Mouse (Mus musculus) limb, embryonic 11.5 days (tissue): ENCODE results near the gene Hist1h2ah. TPM values are rescaled to one million over a fixed set of nuclear protein-coding genes. Genes with fewer than 3 reads are reported as not detected.
"Not testable (repeated sequence)": the region's sequence is repeated elsewhere in the genome, so short reads cannot be mapped to it uniquely, and the experiment has no call there.

Source experiments
- ATAC-seq: fragments of 200-750 bp; cut with Nextera tagmentation; 2 replicates; pipeline ENCODE4 v1.8.0; 2017; ENCODE audit warnings: low read depth; ENCODE audit not compliant: insufficient number of reproducible peaks, low FRiP score, low TSS enrichment
- DNase-seq: peaks from one replicate; pipeline ENCODE4 v3.0.0-alpha.2; 2015; ENCODE audit warnings: low spot score
- H3K27ac ChIP-seq: fragments of 300-500 bp; sonication (generic); replicated peaks from 2 replicates; pipeline ENCODE4 v1.5.1; 2014; ENCODE audit warnings: low read depth, mild to moderate bottlenecking, low read length
- H3K27me3 ChIP-seq: fragments of 300-500 bp; sonication (generic); 2 replicates; pipeline ENCODE4 v1.6.1; 2014; ENCODE audit warnings: mild to moderate bottlenecking, low read length, mixed read lengths; ENCODE audit not compliant: control insufficient read depth, insufficient read depth
- H3K36me3 ChIP-seq: fragments of 300-500 bp; sonication (generic); 2 replicates; pipeline ENCODE4 v1.6.1; 2014; ENCODE audit warnings: mild to moderate bottlenecking, low read length, moderate library complexity, mixed read lengths; ENCODE audit not compliant: control insufficient read depth, insufficient read depth
- H3K4me1 ChIP-seq: fragments of 300-500 bp; sonication (generic); 2 replicates; pipeline ENCODE4 v1.6.1; 2014; ENCODE audit warnings: low read length, mixed read lengths; ENCODE audit not compliant: control insufficient read depth, insufficient read depth
- H3K4me2 ChIP-seq: fragments of 300-500 bp; sonication (generic); 2 replicates; pipeline ENCODE4 v1.6.1; 2014; ENCODE audit warnings: low read depth, mild to moderate bottlenecking, moderate library complexity; ENCODE audit not compliant: severe bottlenecking
- H3K4me3 ChIP-seq: fragments of 300-500 bp; sonication (generic); 2 replicates; pipeline ENCODE4 v1.5.1; 2014; ENCODE audit warnings: low read depth, low read length
- H3K9ac ChIP-seq: fragments of 300-500 bp; sonication (generic); 2 replicates; pipeline ENCODE4 v1.6.1; 2014; ENCODE audit warnings: mild to moderate bottlenecking, low read length
- H3K9me3 ChIP-seq: fragments of 300-500 bp; sonication (generic); 2 replicates; pipeline ENCODE4 v1.6.1; 2016; ENCODE audit warnings: low read length; ENCODE audit not compliant: control insufficient read depth
- WGBS: fragments of 180-500 bp; shearing (Covaris S2); extraction: QIAGEN DNeasy Blood & Tissue Kit; methylation state at CpG from one replicate; pipeline ENCODE4 v1.1.7; 2014; 5-methylcytosine and 5-hydroxymethylcytosine counted together
- polyA plus RNA-seq: library from polyadenylated mRNA; unstranded; fragments of >200 nt; fragmentation: Nextera tagmentation; extraction: Ambion mirVana; gene quantifications from 2 replicates; pipeline ENCODE4 v1.2.1, GENCODE M21; 2014

Gene Hist1h2ah
- 5.5 and 22.0 TPM in 2 replicates for polyA plus RNA-seq

DNA sequence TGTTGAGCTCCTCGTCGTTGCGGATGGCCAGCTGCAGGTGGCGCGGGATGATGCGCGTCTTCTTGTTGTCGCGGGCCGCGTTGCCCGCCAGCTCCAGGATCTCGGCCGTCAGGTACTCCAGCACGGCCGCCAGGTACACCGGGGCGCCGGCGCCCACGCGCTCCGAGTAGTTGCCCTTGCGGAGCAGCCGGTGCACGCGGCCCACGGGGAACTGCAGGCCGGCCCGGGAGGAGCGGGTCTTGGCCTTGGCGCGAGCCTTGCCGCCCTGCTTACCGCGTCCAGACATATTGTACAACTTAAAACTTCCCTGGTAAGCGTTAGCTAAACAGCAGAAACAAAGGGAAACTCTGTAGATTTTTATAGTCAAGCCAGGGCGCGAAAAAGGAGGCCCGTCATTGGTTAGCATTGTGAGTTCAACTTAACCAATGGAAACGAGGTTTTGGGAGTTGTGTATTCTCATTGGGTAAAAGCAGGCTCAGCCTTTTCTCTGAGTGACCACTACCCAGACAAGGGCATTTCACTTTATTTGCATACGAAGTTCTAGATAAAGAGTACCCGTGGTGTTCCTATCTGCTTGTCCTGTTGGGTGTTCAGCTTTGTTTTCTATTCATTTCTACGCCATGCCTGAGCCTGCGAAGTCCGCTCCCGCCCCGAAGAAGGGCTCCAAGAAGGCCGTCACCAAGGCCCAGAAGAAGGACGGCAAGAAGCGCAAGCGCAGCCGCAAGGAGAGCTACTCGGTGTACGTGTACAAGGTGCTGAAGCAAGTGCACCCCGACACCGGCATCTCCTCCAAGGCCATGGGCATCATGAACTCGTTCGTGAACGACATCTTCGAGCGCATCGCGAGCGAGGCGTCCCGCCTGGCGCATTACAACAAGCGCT is at the start of gene Hist1h2ah, which contains the start of gene Hist1h2bk:
Gene Hist1h2ah, minus strand, starts transcription at position 302 of the 882 bp plus-strand sequence.
Gene Hist1h2bk, plus strand, starts transcription at position 604 of the 882 bp plus-strand sequence.
- H3K27me3 ChIP-seq, H3K36me3 ChIP-seq, H3K9me3 ChIP-seq, H3K4me1 ChIP-seq: not testable (repeated sequence)
- Histone ChIP-seq H3K4me2 (peak within 1 kb of the TSS; percentile 62), H3K27ac (peak within 1 kb of the TSS; percentile 96), H3K9ac (peak within 1 kb of the TSS; percentile 90), H3K4me3 (peak within 1 kb of the TSS; percentile 37)
- ATAC-seq (peak; percentile 98), DNase-seq (peak; percentile 89)
- WGBS: 0% methylated on average over 23 of the region's 69 CpGs

DNA sequence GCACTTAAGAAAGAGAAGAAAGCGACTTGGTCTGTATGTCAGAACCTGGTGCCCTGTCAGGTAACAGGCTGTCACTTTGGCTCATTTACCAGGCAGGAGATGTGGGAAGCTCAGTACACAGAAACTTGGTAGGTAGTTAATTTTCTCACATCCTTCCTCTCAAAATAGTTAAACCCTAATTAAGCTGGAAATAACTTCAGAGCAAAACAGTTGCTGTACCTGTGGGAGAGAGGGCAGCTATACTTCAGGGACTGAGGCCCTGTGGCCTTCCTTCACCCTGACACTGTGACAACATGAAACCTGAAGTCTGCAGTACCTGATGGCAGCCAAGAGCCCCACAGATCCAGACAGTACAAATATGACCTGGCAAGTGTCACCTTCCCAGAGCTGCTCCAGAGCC is 48.8 kb upstream of the Hist1h2ah start, which contains the start of gene Vmn1r188:
Gene Vmn1r188, plus strand, starts transcription at position 301 of the 400 bp plus-strand sequence.
- H3K36me3 ChIP-seq, H3K27ac ChIP-seq, H3K4me2 ChIP-seq, ATAC-seq, H3K9me3 ChIP-seq, H3K4me3 ChIP-seq, DNase-seq, H3K9ac ChIP-seq, H3K27me3 ChIP-seq, H3K4me1 ChIP-seq: not testable (repeated sequence)
- 83% methylated on average over 1 of the region's 1 CpGs for WGBS

GRCm38 (mm10) chr13:22063468-22063867 is 28.1 kb upstream of the Hist1h2ah start:
- H3K9ac ChIP-seq: no peak overlapping the region
- H3K4me2 ChIP-seq: no peak overlapping the region
- H3K36me3 ChIP-seq: no peaks in the 10 kb centered on the region
- DNase-seq: no peak
- no peak for ATAC-seq
- no peak overlapping the region for H3K4me3 ChIP-seq
- H3K4me1 ChIP-seq: no peaks in the 10 kb centered on the region
- WGBS: 53% methylated on average over 1 of the region's 1 CpGs
- H3K27me3 ChIP-seq: no peaks in the 10 kb centered on the region
- H3K27ac ChIP-seq: no peak overlapping the region
- H3K9me3 ChIP-seq: no peaks in the 10 kb centered on the region

DNA sequence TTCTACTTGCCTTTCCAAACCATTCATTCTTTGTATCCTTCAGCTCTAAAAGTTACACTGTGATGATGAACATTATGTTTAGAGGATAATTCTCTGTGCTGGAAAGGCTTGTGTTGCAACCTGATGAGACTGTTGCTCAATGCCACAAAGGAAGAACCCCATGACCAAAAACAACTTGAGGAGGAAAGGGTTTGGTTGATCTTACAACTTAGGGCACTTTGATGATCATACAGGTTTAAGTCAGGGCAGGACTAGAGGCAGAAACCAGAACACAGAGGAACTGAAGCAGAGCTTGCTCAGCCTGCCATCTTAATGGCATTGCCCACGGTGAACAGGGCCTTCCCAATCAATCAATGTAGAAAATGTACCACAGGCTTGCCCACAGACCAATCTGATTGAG is 26.1 kb upstream of the Hist1h2ah start:
- Histone ChIP-seq H3K9ac (no peak overlapping the region), H3K36me3 (no peaks in the 10 kb centered on the region), H3K27me3 (no peaks in the 10 kb centered on the region), H3K4me1 (no peaks in the 10 kb centered on the region), H3K27ac (no peak overlapping the region), H3K9me3 (no peaks in the 10 kb centered on the region), H3K4me2 (no peak overlapping the region), H3K4me3 (no peak overlapping the region)
- ATAC-seq (no peak), DNase-seq (no peak)
- 77% methylated on average over 1 of the region's 1 CpGs for WGBS

- ATAC-seq (no peak), DNase-seq (no peak)
- no peaks in the 10 kb centered on the region for H3K36me3 ChIP-seq
- no peak overlapping the region for H3K4me2 ChIP-seq
- no peaks in the 10 kb centered on the region for H3K9me3 ChIP-seq
- H3K9ac ChIP-seq: no peak overlapping the region
- H3K27me3 ChIP-seq: no peaks in the 10 kb centered on the region
- WGBS: 100% methylated on average over 1 of the region's 1 CpGs
- no peak overlapping the region for H3K27ac ChIP-seq
- no peaks in the 10 kb centered on the region for H3K4me1 ChIP-seq
- H3K4me3 ChIP-seq: no peak overlapping the region
These were observed 18.4 kb upstream of the Hist1h2ah start for GRCm38 (mm10) chr13:22053754-22054153.

DNA sequence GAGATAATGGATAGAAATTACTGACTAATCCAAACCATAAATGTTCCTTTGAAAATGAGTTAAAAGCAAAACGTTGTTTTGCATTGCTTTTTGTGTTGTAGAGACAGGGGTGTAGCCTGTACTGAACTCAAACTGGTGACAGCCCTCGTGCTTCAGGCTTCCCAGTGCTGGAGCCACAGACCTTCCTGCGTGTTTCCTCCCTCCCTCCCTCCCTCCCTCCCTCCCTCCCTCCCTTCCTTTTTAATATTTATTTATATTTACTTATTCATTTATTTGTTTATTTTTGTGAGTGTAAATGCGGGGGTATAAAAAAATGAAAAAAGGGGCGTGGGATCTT is 16.1 kb upstream of the Hist1h2ah start:
- no peak overlapping the region for H3K9ac ChIP-seq
- H3K27me3 ChIP-seq: no peaks in the 10 kb centered on the region
- H3K27ac ChIP-seq: no peak overlapping the region
- ATAC-seq: no peak
- 11% methylated on average over 5 of the region's 5 CpGs for WGBS
- no peak for DNase-seq
- H3K4me1 ChIP-seq: no peaks in the 10 kb centered on the region
- H3K9me3 ChIP-seq: no peaks in the 10 kb centered on the region
- peak overlapping the region; percentile 50 for H3K4me2 ChIP-seq
- H3K4me3 ChIP-seq: peak overlapping the region; percentile 43
- H3K36me3 ChIP-seq: no peaks in the 10 kb centered on the region

DNA sequence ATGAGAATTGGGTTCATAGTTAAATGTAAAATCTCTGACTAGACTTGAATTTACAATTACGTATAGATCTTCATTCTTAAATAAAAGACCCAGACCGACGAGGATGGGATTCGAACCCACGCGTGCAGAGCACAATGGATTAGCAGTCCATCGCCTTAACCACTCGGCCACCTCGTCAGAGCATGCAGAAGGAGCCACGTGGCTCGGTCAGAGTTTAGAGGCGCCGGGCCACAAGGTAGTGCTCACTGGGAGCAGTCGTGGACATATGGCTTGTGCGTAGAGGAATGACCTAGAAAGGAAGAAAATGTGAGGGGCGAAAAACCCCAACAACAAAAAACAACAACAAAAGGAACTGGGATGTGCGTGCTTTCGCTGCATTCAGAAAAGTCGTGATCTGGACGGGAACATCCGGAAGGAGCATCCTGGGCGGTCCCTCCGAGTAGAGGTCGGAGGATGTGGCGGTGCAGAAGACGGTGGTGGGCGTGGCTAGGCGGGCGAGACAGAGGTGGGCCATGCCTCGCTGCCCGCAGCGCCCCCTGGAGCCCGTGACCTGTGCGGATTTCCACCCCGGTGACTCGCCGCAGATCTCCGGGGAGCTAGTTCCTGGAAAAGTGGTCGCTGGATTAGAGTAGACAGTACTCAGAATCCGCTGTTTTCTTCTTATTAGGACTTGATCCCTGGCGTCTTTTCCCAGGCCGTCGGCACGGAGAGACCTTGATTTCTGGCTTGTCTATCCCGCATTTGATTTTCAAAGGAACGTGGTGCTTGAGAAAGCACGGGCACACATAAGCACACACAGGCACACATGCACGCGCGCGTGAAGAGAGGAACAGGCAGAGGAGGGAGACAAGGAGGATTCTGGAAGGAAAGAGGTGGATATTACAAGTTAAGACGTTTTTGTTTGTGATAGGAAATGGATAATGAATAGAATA is 15.5 kb upstream of the Hist1h2ah start:
- H3K4me2 ChIP-seq: peak overlapping the region; percentile 50
- ATAC-seq: peak; percentile 92
- peak overlapping the region; percentile 43 for H3K4me3 ChIP-seq
- peak overlapping the region; percentile 76 for H3K27ac ChIP-seq
- peak overlapping the region; percentile 45; the same call in 1 of the 2 replicates for H3K9ac ChIP-seq
- no peaks in the 10 kb centered on the region for H3K36me3 ChIP-seq
- no peaks in the 10 kb centered on the region for H3K27me3 ChIP-seq
- H3K4me1 ChIP-seq: no peaks in the 10 kb centered on the region
- peak; percentile 98 for DNase-seq
- no peaks in the 10 kb centered on the region for H3K9me3 ChIP-seq
- under 1% methylated on average over 52 of the region's 52 CpGs for WGBS

- no peaks in the 10 kb centered on the region for H3K9me3 ChIP-seq
- H3K4me1 ChIP-seq: no peaks in the 10 kb centered on the region
- peak overlapping the region; percentile 50 for H3K4me2 ChIP-seq
- H3K9ac ChIP-seq: no peak overlapping the region; the same call in 1 of the 2 replicates
- WGBS: 1% methylated on average over 14 of the region's 14 CpGs
- ATAC-seq: peak; percentile 71
- DNase-seq: peak; percentile 86
- no peaks in the 10 kb centered on the region for H3K36me3 ChIP-seq
- H3K27me3 ChIP-seq: no peaks in the 10 kb centered on the region
- peak overlapping the region; percentile 43 for H3K4me3 ChIP-seq
- H3K27ac ChIP-seq: peak overlapping the region; percentile 76
These were observed 14.5 kb upstream of the Hist1h2ah start for GRCm38 (mm10) chr13:22049737-22050440.
